19 mouse cellular contexts compared by ENCODE assay signal in genomic region chr15:86503413-86503812, GRCm38 (mm10).
DNase-seq lines count a peak whose midpoint lies in the region; ATAC-seq and TF ChIP-seq lines count a peak whose summit lies in the region.
"Had no signal": no experiment of that assay in that cellular context is flagged by ENCODE, and none has a peak within 500 bp of the region (broad histone marks: within the 10 kb centered on the region; RNA-seq: fewer than 3 reads in every experiment).

No protein-coding gene starts in this region.

- no peak for ATAC-seq in liver, embryonic 11.5 days (replicated peaks; ENCODE audit: low FRiP score)
- peak; percentile 27; the same call in 1 of the 2 replicates for ATAC-seq in stomach, embryonic 15.5 days (ENCODE audit: insufficient read depth, low FRiP score, low read depth)
- no peak for ATAC-seq in stomach, postnatal 0 days (ENCODE audit: low FRiP score, low TSS enrichment)
- ATAC-seq in hindbrain, embryonic 16.5 days, result peak; percentile 40; the same call in 1 of the 2 replicates
- ATAC-seq: forebrain, embryonic 13.5 days; liver, embryonic 12.5 days had no signal

- H3K9ac ChIP-seq in liver, embryonic 11.5 days (ENCODE audit: low read depth, low read length), result no peak overlapping the region
- H3K9ac ChIP-seq in stomach, embryonic 15.5 days, result no peak overlapping the region
- no peak overlapping the region for H3K9ac ChIP-seq in stomach, postnatal 0 days (ENCODE audit: low read length)
- no peak overlapping the region for H3K9ac ChIP-seq in hindbrain, embryonic 16.5 days (ENCODE audit: low read depth, low read length)
- H3K9ac ChIP-seq: forebrain, embryonic 13.5 days; liver, embryonic 12.5 days had no signal

- TF ChIP-seq EP300 in stomach, postnatal 0 days (optimal IDR thresholded peaks at IDR 0.05), result no peak

- no peaks in the 10 kb centered on the region for H3K27me3 ChIP-seq in liver, embryonic 11.5 days (replicated peaks; ENCODE audit: control insufficient read depth, insufficient read depth, low read length)
- H3K27me3 ChIP-seq in stomach, embryonic 15.5 days (replicated peaks), result no peaks in the 10 kb centered on the region
- H3K27me3 ChIP-seq in stomach, postnatal 0 days (ENCODE audit: control insufficient read depth, insufficient read depth, low read length), result no peaks in the 10 kb centered on the region
- no peaks in the 10 kb centered on the region for H3K27me3 ChIP-seq in hindbrain, embryonic 16.5 days (replicated peaks; ENCODE audit: control insufficient read depth, insufficient read depth, low read length)
- H3K27me3 ChIP-seq: CH12.LX; forebrain, embryonic 13.5 days; liver, embryonic 12.5 days had no signal

- H3K4me3 ChIP-seq in liver, embryonic 11.5 days (ENCODE audit: low read depth, low read length), result no peak overlapping the region
- no peak overlapping the region for H3K4me3 ChIP-seq in stomach, embryonic 15.5 days (replicated peaks)
- H3K4me3 ChIP-seq in stomach, postnatal 0 days (ENCODE audit: low read depth, low read length), result no peak overlapping the region
- H3K4me3 ChIP-seq in hindbrain, embryonic 16.5 days (ENCODE audit: low read length), result no peak overlapping the region
- H3K4me3 ChIP-seq: forebrain, embryonic 13.5 days; liver, embryonic 12.5 days; megakaryocyte, embryonic 14.5 days had no signal

- H3K36me3 ChIP-seq in liver, embryonic 11.5 days (ENCODE audit: control insufficient read depth, insufficient read depth, low read length), result no peaks in the 10 kb centered on the region
- no peaks in the 10 kb centered on the region for H3K36me3 ChIP-seq in stomach, embryonic 15.5 days
- H3K36me3 ChIP-seq in stomach, postnatal 0 days (ENCODE audit: control insufficient read depth, insufficient read depth, low read length), result no peaks in the 10 kb centered on the region
- H3K36me3 ChIP-seq in hindbrain, embryonic 16.5 days (ENCODE audit: control insufficient read depth, insufficient read depth, low read length), result no peaks in the 10 kb centered on the region
- H3K36me3 ChIP-seq: liver, embryonic 12.5 days had no signal

- no peaks in the 10 kb centered on the region for H3K9me3 ChIP-seq in liver, embryonic 11.5 days (ENCODE audit: control insufficient read depth, low read length)
- no peaks in the 10 kb centered on the region for H3K9me3 ChIP-seq in stomach, embryonic 15.5 days
- no peaks in the 10 kb centered on the region for H3K9me3 ChIP-seq in stomach, postnatal 0 days (ENCODE audit: control insufficient read depth, low read length)
- no peaks in the 10 kb centered on the region for H3K9me3 ChIP-seq in hindbrain, embryonic 16.5 days (ENCODE audit: control insufficient read depth, low read length)
- H3K9me3 ChIP-seq: forebrain, embryonic 13.5 days; liver, embryonic 12.5 days had no signal

- no peak overlapping the region for H3K27ac ChIP-seq in liver, embryonic 11.5 days (ENCODE audit: low read depth, low read length)
- no peak overlapping the region for H3K27ac ChIP-seq in stomach, embryonic 15.5 days
- no peak overlapping the region for H3K27ac ChIP-seq in stomach, postnatal 0 days (replicated peaks)
- H3K27ac ChIP-seq in hindbrain, embryonic 16.5 days (ENCODE audit: low read depth, low read length), result no peak overlapping the region
- H3K27ac ChIP-seq: forebrain, embryonic 13.5 days; liver, embryonic 12.5 days had no signal

- no peaks in the 10 kb centered on the region for H3K4me1 ChIP-seq in liver, embryonic 11.5 days (replicated peaks; ENCODE audit: control insufficient read depth, insufficient read depth, low read length)
- H3K4me1 ChIP-seq in stomach, embryonic 15.5 days, result no peaks in the 10 kb centered on the region
- no peaks in the 10 kb centered on the region for H3K4me1 ChIP-seq in stomach, postnatal 0 days (replicated peaks; ENCODE audit: control insufficient read depth, insufficient read depth)
- H3K4me1 ChIP-seq in hindbrain, embryonic 16.5 days (ENCODE audit: control insufficient read depth, insufficient read depth, low read depth, low read length), result 0 out of 2 replicates have a peak, but pooled peaks cover under 1% of the 10 kb centered on the region
- H3K4me1 ChIP-seq: forebrain, embryonic 13.5 days; liver, embryonic 12.5 days; megakaryocyte, embryonic 14.5 days had no signal

- peak; percentile 36 for DNase-seq in heart, adult 11 months
- no peak for DNase-seq in heart, postnatal 14 days
- DNase-seq in liver, embryonic 11.5 days (ENCODE audit: low spot score), result peak; percentile 26
- DNase-seq in liver, result no peak
- no peak for DNase-seq in stomach, postnatal 0 days (ENCODE audit: low spot score)
- DNase-seq: adrenal gland, postnatal 14 days; cerebellum, adult 11-12 months; gastrocnemius, postnatal 25 days; kidney, adult 2 months; kidney, postnatal 14 days; left cerebral cortex, postnatal 4 days; lung, adult 2 months; thymus, postnatal 25 days had no signal

- intact Hi-C loops in heart, postnatal 14 days (cut with DNase I), result no loop called here

- no peak overlapping the region for H3K4me2 ChIP-seq in liver, embryonic 11.5 days
- H3K4me2 ChIP-seq in stomach, embryonic 15.5 days, result no peak overlapping the region
- no peak overlapping the region for H3K4me2 ChIP-seq in stomach, postnatal 0 days (replicated peaks; ENCODE audit: low read depth)
- H3K4me2 ChIP-seq in hindbrain, embryonic 16.5 days (ENCODE audit: low read length), result no peak overlapping the region
- H3K4me2 ChIP-seq: forebrain, embryonic 13.5 days; liver, embryonic 12.5 days had no signal

- no peak for TF ChIP-seq CTCF in stomach, postnatal 0 days (IDR thresholded peaks at IDR 0.05; ENCODE audit: low read depth)

- WGBS in liver, embryonic 11.5 days, result 79% methylated on average over 10 of the region's 10 CpGs
- 49% methylated on average over 10 of the region's 10 CpGs for WGBS in stomach, embryonic 15.5 days
- WGBS in stomach, postnatal 0 days, result 43% methylated on average over 10 of the region's 10 CpGs
- 63% methylated on average over 10 of the region's 10 CpGs for WGBS in hindbrain, embryonic 16.5 days

Comparison
In these comparisons a context has a peak if more than half of its experiments do, and no peak if none do; other contexts are left out.
1. DNase-seq: peak in heart, adult 11 months (single experiment) and liver, embryonic 11.5 days (single experiment); none in heart, postnatal 14 days (0 of 2), liver (single experiment) and stomach, postnatal 0 days (single experiment).
2. ATAC-seq: peak in stomach, embryonic 15.5 days (single experiment) and hindbrain, embryonic 16.5 days (single experiment); none in liver, embryonic 11.5 days (single experiment) and stomach, postnatal 0 days (single experiment).